Mouse (Mus musculus): ENCODE data around the gene Anapc15-ps.

Anapc15-ps gene

GRCm38 (mm10) chr10:95673351-95673750 is at the start of gene Anapc15-ps:
Anapc15-ps (minus strand) TSS chr10:95673451.
- no peak for DNase-seq

GRCm38 (mm10) chr10:95722203-95722611 is 49.0 kb upstream of the Anapc15-ps start:
- peak; percentile 58 for DNase-seq

GRCm38 (mm10) chr10:95720181-95720798 is 47.0 kb upstream of the Anapc15-ps start:
- no peak for DNase-seq

- no peak for DNase-seq
Observed at GRCm38 (mm10) chr10:95719472-95719871, 46.2 kb upstream of the Anapc15-ps start.

GRCm38 (mm10) chr10:95718760-95719159 is 45.5 kb upstream of the Anapc15-ps start:
- no peak for DNase-seq

GRCm38 (mm10) chr10:95717106-95717680 is 43.9 kb upstream of the Anapc15-ps start:
- DNase-seq = no peak

- DNase-seq = no peak
Observed at GRCm38 (mm10) chr10:95715687-95716086, 42.4 kb upstream of the Anapc15-ps start.

- no peak for DNase-seq
Observed at GRCm38 (mm10) chr10:95712221-95712620, 39.0 kb upstream of the Anapc15-ps start.

- no peak for DNase-seq
Observed at GRCm38 (mm10) chr10:95709903-95710660, 36.8 kb upstream of the Anapc15-ps start.

- DNase-seq = no peak
Observed at GRCm38 (mm10) chr10:95709143-95709880, 36.1 kb upstream of the Anapc15-ps start.

- DNase-seq = peak; percentile 51
Observed at GRCm38 (mm10) chr10:95708001-95708400, 34.8 kb upstream of the Anapc15-ps start.

- no peak for DNase-seq
Observed at GRCm38 (mm10) chr10:95706867-95707266, 33.6 kb upstream of the Anapc15-ps start.

GRCm38 (mm10) chr10:95705747-95706146 is 32.5 kb upstream of the Anapc15-ps start:
- no peak for DNase-seq

- no peak for DNase-seq
Observed at GRCm38 (mm10) chr10:95704847-95705246, 31.6 kb upstream of the Anapc15-ps start.

GRCm38 (mm10) chr10:95703730-95704129 is 30.5 kb upstream of the Anapc15-ps start:
- no peak for DNase-seq

- DNase-seq = no peak
Observed at GRCm38 (mm10) chr10:95700422-95700821, 27.2 kb upstream of the Anapc15-ps start.

GRCm38 (mm10) chr10:95698920-95699714 is 25.9 kb upstream of the Anapc15-ps start:
- DNase-seq = no peak

- DNase-seq = no peak
Observed at GRCm38 (mm10) chr10:95696253-95696641, 23.0 kb upstream of the Anapc15-ps start.

GRCm38 (mm10) chr10:95695603-95696252 is 22.5 kb upstream of the Anapc15-ps start:
- no peak for DNase-seq

- no peak for DNase-seq
Observed at GRCm38 (mm10) chr10:95694559-95695251, 21.5 kb upstream of the Anapc15-ps start.

GRCm38 (mm10) chr10:95691347-95691746 is 18.1 kb upstream of the Anapc15-ps start:
- DNase-seq = no peak
